Mouse (Mus musculus) brain, embryonic 18.5 days (tissue): ENCODE results near the gene Wwp2.
"Not testable (repeated sequence)": the region's sequence is repeated elsewhere in the genome, so short reads cannot be mapped to it uniquely, and the experiment has no call there.

Experiments
- DNase-seq: peaks from one replicate; pipeline ENCODE4 v3.0.0-alpha.2; 2012; ENCODE audit warnings: low read depth, low spot score

Gene Wwp2

GRCm38 (mm10) chr8:107473369-107473768 is 37.2 kb downstream of the Wwp2 start:
- DNase-seq: no peak

- no peak for DNase-seq
These were observed 39.4 kb downstream of the Wwp2 start for GRCm38 (mm10) chr8:107475613-107476012.

GRCm38 (mm10) chr8:107476786-107477185 is 40.6 kb downstream of the Wwp2 start:
- not testable (repeated sequence) for DNase-seq

GRCm38 (mm10) chr8:107478728-107479127 is 42.6 kb downstream of the Wwp2 start:
- DNase-seq: no peak

GRCm38 (mm10) chr8:107480436-107480835 is 44.3 kb downstream of the Wwp2 start:
- DNase-seq: no peak

GRCm38 (mm10) chr8:107483250-107483649 is 47.1 kb downstream of the Wwp2 start:
- DNase-seq: peak; percentile 16

GRCm38 (mm10) chr8:107484956-107485355 is 48.8 kb downstream of the Wwp2 start:
- DNase-seq: no peak

- DNase-seq: no peak
These were observed 52.4 kb downstream of the Wwp2 start for GRCm38 (mm10) chr8:107488551-107488950.

- DNase-seq: no peak
These were observed 52.9 kb downstream of the Wwp2 start for GRCm38 (mm10) chr8:107489086-107489485.

- no peak for DNase-seq
These were observed 53.8 kb downstream of the Wwp2 start for GRCm38 (mm10) chr8:107489921-107490320.

- DNase-seq: no peak
These were observed 54.5 kb downstream of the Wwp2 start for GRCm38 (mm10) chr8:107490649-107491048.

GRCm38 (mm10) chr8:107491212-107491611 is 55.0 kb downstream of the Wwp2 start:
- DNase-seq: no peak

- DNase-seq: no peak
These were observed 55.7 kb downstream of the Wwp2 start for GRCm38 (mm10) chr8:107491831-107492230.

- DNase-seq: no peak
These were observed 56.6 kb downstream of the Wwp2 start for GRCm38 (mm10) chr8:107492802-107493201.

GRCm38 (mm10) chr8:107495425-107495824 is 59.3 kb downstream of the Wwp2 start:
- no peak for DNase-seq

GRCm38 (mm10) chr8:107497708-107498107 is 61.5 kb downstream of the Wwp2 start:
- no peak for DNase-seq

GRCm38 (mm10) chr8:107498390-107498789 is 62.2 kb downstream of the Wwp2 start:
- DNase-seq: no peak

- no peak for DNase-seq
These were observed 62.6 kb downstream of the Wwp2 start for GRCm38 (mm10) chr8:107498806-107499205.

- DNase-seq: no peak
These were observed 63.4 kb downstream of the Wwp2 start for GRCm38 (mm10) chr8:107499519-107499918.

- no peak for DNase-seq
These were observed 66.2 kb downstream of the Wwp2 start for GRCm38 (mm10) chr8:107502407-107502806.

GRCm38 (mm10) chr8:107502922-107503321 is 66.8 kb downstream of the Wwp2 start:
- DNase-seq: no peak

GRCm38 (mm10) chr8:107503354-107503753 is 67.2 kb downstream of the Wwp2 start:
- no peak for DNase-seq

GRCm38 (mm10) chr8:107504239-107504985 is 68.2 kb downstream of the Wwp2 start:
- no peak for DNase-seq

GRCm38 (mm10) chr8:107505271-107505670 is 69.1 kb downstream of the Wwp2 start:
- no peak for DNase-seq
